Mouse (Mus musculus) embryo, embryonic 11 days (tissue): ENCODE data around the gene Anapc4.

Experiments used
- DNase-seq: peaks from one replicate; pipeline ENCODE4 v3.0.0-alpha.2; 2015

Gene Anapc4

GRCm38 (mm10) chr5:52833761-52834274, at the start of gene Anapc4:
Gene Anapc4 (plus strand): TSS chr5:52834012.
- DNase-seq = peak; percentile 100

GRCm38 (mm10) chr5:52786556-52787322, 47.1 kb upstream of the Anapc4 start:
- DNase-seq = no peak

GRCm38 (mm10) chr5:52793230-52793629, 40.6 kb upstream of the Anapc4 start:
- no peak for DNase-seq

- DNase-seq = no peak
These were observed 39.7 kb upstream of the Anapc4 start for GRCm38 (mm10) chr5:52794109-52794508.

GRCm38 (mm10) chr5:52799274-52799985, 34.4 kb upstream of the Anapc4 start:
- no peak for DNase-seq

- DNase-seq = no peak
These were observed 28.0 kb upstream of the Anapc4 start for GRCm38 (mm10) chr5:52805801-52806200.

- DNase-seq = no peak
These were observed 27.5 kb upstream of the Anapc4 start for GRCm38 (mm10) chr5:52806349-52806748.

- DNase-seq = peak; percentile 2
These were observed 26.8 kb upstream of the Anapc4 start for GRCm38 (mm10) chr5:52807030-52807429.

- DNase-seq = no peak
These were observed 23.4 kb upstream of the Anapc4 start for GRCm38 (mm10) chr5:52810446-52810845.

- DNase-seq = no peak
These were observed 22.8 kb upstream of the Anapc4 start for GRCm38 (mm10) chr5:52811056-52811455.

GRCm38 (mm10) chr5:52812456-52812855, 21.4 kb upstream of the Anapc4 start:
- DNase-seq = no peak

- no peak for DNase-seq
These were observed 20.5 kb upstream of the Anapc4 start for GRCm38 (mm10) chr5:52813312-52813711.

GRCm38 (mm10) chr5:52818676-52819075, 15.1 kb upstream of the Anapc4 start:
- no peak for DNase-seq

GRCm38 (mm10) chr5:52821691-52822090, 12.1 kb upstream of the Anapc4 start:
- DNase-seq = peak; percentile 64

- no peak for DNase-seq
These were observed 5.9 kb upstream of the Anapc4 start for GRCm38 (mm10) chr5:52827923-52828322.

GRCm38 (mm10) chr5:52833005-52833404, 807 bp upstream of the Anapc4 start:
- DNase-seq = no peak

GRCm38 (mm10) chr5:52834386-52834785, 574 bp downstream of the Anapc4 start:
- DNase-seq = peak; percentile 7

GRCm38 (mm10) chr5:52844319-52844718, 10.5 kb downstream of the Anapc4 start:
- no peak for DNase-seq

GRCm38 (mm10) chr5:52855727-52856126, 21.9 kb downstream of the Anapc4 start:
- DNase-seq = no peak

- DNase-seq = no peak
These were observed 30.6 kb downstream of the Anapc4 start for GRCm38 (mm10) chr5:52864446-52864845.

GRCm38 (mm10) chr5:52865825-52866224, 32.0 kb downstream of the Anapc4 start:
- no peak for DNase-seq

- DNase-seq = no peak
These were observed 32.7 kb downstream of the Anapc4 start for GRCm38 (mm10) chr5:52866361-52867155.
